Mouse (Mus musculus) ES-Bruce4 (cell line): Measurements from ENCODE around the gene Mrln. TPM values are rescaled to one million over a fixed set of nuclear protein-coding genes. Genes with fewer than 3 reads are reported as not detected.

Experiments used
- H3K27ac ChIP-seq: 2 replicates; pipeline ENCODE4 v1.5.1; 2012; ENCODE audit warnings: low read length, inconsistent platforms; ENCODE audit not compliant: insufficient read depth
- H3K27me3 ChIP-seq: 2 replicates; pipeline ENCODE4 v1.6.1; 2012; ENCODE audit warnings: mild to moderate bottlenecking, low read length, inconsistent platforms; ENCODE audit not compliant: control insufficient read depth, poor library complexity, insufficient read depth, severe bottlenecking
- H3K36me3 ChIP-seq: 2 replicates; pipeline ENCODE4 v1.6.1; 2012; ENCODE audit warnings: inconsistent platforms, mild to moderate bottlenecking, low read length, moderate library complexity; ENCODE audit not compliant: control insufficient read depth, poor library complexity, insufficient read depth, severe bottlenecking
- H3K4me1 ChIP-seq: one replicate; pipeline ENCODE4 v1.8.1; 2011; ENCODE audit warnings: low read length; ENCODE audit not compliant: control insufficient read depth, insufficient read depth
- H3K4me3 ChIP-seq: 2 replicates; pipeline ENCODE4 v1.5.1; 2011; ENCODE audit warnings: low read depth, mild to moderate bottlenecking, low read length
- H3K9ac ChIP-seq: 2 replicates; pipeline ENCODE4 v1.6.1; 2012; ENCODE audit warnings: low read depth, mild to moderate bottlenecking, inconsistent platforms; ENCODE audit not compliant: poor library complexity, severe bottlenecking
- H3K9me3 ChIP-seq: replicated peaks from 2 replicates; pipeline ENCODE4 v1.6.1; 2012; ENCODE audit warnings: mild to moderate bottlenecking, low read length, inconsistent platforms; ENCODE audit not compliant: control insufficient read depth, poor library complexity, insufficient read depth, severe bottlenecking
- CTCF ChIP-seq: IDR thresholded peaks from one replicate; pipeline ENCODE4 v1.8.1; 2011; ENCODE audit warnings: low read depth, low read length
- EP300 ChIP-seq: IDR thresholded peaks from 2 replicates; pipeline ENCODE4 v1.6.1; 2011; ENCODE audit warnings: low read depth, low read length; ENCODE audit not compliant: insufficient read depth
- POLR2A ChIP-seq: IDR thresholded peaks from one replicate; pipeline ENCODE4 v1.8.1; 2011; ENCODE audit warnings: low read length; ENCODE audit not compliant: insufficient read depth
- polyA plus RNA-seq: library from polyadenylated mRNA; stranded (reverse); fragments of >200 nt; gene quantifications from 2 replicates; pipeline ENCODE4 v1.2.4, GENCODE M21; 2011; ENCODE audit warnings: low read depth; ENCODE audit not compliant: missing spikeins, insufficient read depth, insufficient read length

The Mrln gene
- polyA plus RNA-seq, 1 experiment: not detected

DNA sequence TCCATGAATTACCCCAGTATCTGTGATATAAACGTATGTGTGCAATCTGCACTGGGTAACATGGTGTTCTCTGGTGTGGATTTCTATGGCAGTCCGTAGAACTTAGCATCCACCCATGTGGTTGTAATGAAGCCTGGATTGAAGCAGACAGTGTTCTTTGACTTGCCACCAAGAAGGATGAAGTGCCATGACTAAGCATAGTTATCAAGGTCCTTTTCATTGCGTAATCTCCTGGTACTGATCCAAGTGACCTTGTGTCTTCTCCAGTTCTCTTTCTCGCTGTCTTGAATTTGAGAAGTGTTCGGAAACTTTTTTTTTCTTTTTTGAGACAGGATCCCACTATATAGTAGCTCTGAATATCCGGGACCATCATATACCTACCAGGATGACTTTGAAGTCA lies 20.1 kb downstream of the Mrln start:
- Histone ChIP-seq H3K4me3 (no peak overlapping the region), H3K9ac (no peak overlapping the region)
- TF ChIP-seq CTCF (no peak), POLR2A (no peak), EP300 (no peak)

DNA sequence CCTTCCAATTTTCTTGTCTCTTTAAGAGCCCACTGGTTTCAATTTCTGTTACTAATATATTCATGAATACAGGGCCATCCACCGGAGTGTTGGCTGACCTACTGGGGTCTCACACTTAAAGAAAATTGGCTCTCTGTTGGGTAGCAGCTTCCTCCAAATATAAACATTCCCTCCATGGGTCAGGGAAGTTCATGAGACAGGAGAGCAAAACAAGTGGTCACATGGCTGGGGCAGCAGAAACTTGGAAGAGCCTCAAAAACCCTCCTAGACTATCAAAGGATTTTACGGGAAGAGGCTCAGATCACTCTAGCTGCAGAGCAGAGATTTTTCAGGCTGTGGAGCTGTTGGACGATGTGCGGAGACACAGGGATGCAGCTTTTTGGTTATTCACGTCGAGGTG lies 21.3 kb downstream of the Mrln start:
- H3K4me3 ChIP-seq: no peak overlapping the region
- no peaks in the 10 kb centered on the region for H3K9me3 ChIP-seq
- no peaks in the 10 kb centered on the region for H3K36me3 ChIP-seq
- no peak overlapping the region for H3K9ac ChIP-seq
- TF ChIP-seq CTCF (no peak), EP300 (no peak), POLR2A (no peak)
- no peaks in the 10 kb centered on the region for H3K4me1 ChIP-seq
- no peaks in the 10 kb centered on the region for H3K27me3 ChIP-seq
- H3K27ac ChIP-seq: no peak overlapping the region

More for the DNA sequence above, 20.1 kb downstream of the Mrln start:
- Histone ChIP-seq H3K9me3 (no peaks in the 10 kb centered on the region), H3K4me1 (no peaks in the 10 kb centered on the region), H3K27ac (no peak overlapping the region), H3K27me3 (no peaks in the 10 kb centered on the region), H3K36me3 (no peaks in the 10 kb centered on the region)

DNA sequence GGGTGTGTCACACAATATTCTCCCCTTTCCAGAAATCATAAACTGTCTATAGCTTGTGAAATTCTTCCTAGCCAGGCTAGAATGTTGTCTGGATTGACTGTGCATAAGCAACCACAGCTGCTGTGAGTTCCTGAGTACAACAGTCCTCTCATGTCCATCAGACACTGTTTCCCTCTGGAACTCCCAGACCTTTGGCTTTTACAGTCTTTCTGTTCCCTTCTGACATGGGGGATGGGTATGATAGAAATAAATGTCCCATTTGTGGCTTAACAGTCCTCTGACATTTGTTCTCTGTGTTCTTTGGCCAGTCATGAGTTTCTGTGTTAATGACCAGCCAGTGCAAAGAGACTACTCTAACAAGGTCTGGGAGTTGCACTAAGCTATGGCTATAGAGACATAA lies 22.1 kb downstream of the Mrln start:
- Histone ChIP-seq H3K27ac (no peak overlapping the region), H3K4me1 (no peaks in the 10 kb centered on the region), H3K36me3 (no peaks in the 10 kb centered on the region), H3K9me3 (no peaks in the 10 kb centered on the region), H3K27me3 (no peaks in the 10 kb centered on the region), H3K4me3 (no peak overlapping the region), H3K9ac (no peak overlapping the region)
- TF ChIP-seq EP300: no peak
- no peak for TF ChIP-seq POLR2A
- TF ChIP-seq CTCF: no peak

DNA sequence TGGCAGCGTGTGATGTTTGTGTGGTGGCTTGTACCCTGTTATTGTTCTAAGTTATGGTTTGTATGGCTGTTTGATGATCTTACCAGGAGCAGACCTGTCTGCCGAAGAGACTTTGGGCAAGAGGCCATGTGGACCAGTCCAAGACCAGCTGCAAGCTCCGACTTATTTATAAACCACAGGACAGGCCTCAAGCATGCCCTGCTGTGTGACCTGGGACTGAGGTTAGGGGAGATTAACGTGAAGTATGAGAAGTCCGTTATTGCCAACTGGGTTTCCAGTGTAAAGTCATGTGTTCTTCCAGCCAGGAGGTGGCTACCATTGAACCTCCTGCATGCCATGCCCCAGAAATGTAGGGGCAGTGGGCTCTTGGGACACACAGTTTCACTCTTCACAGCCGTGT lies 25.9 kb downstream of the Mrln start:
- H3K27me3 ChIP-seq: no peaks in the 10 kb centered on the region

DNA sequence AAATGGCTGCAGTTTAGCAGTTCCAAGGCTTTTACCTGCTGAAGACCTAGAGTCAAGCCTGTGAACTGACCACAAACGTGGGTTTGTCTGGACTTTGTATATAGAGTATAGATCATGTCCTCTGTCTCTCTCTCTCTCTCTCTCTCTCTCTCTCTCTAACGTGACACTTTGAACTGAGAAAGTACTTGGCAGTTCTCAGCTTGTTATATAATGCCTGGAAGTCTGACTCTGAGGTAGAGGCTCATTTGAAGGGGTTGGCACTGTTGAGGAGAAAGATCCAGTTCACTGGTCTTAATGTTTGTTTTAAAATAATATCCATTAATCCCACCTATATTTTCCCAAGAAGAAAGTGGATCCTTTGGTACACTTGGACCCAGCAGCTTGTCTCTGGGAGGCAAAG lies 33.5 kb downstream of the Mrln start:
- Histone ChIP-seq H3K36me3 (no peaks in the 10 kb centered on the region), H3K4me3 (no peak overlapping the region), H3K4me1 (peaks cover 1% of the 10 kb centered on the region), H3K27me3 (no peaks in the 10 kb centered on the region), H3K27ac (no peak overlapping the region), H3K9me3 (no peaks in the 10 kb centered on the region), H3K9ac (no peak overlapping the region)
- TF ChIP-seq CTCF (no peak), EP300 (no peak), POLR2A (no peak)

More for the DNA sequence above, 25.9 kb downstream of the Mrln start:
- TF ChIP-seq CTCF (no peak), EP300 (no peak), POLR2A (no peak)
- Histone ChIP-seq H3K9me3 (no peaks in the 10 kb centered on the region), H3K9ac (no peak overlapping the region), H3K27ac (no peak overlapping the region), H3K4me3 (no peak overlapping the region), H3K4me1 (no peaks in the 10 kb centered on the region), H3K36me3 (no peaks in the 10 kb centered on the region)

GRCm38 (mm10) chr10:70242751-70243444 lies 38.4 kb downstream of the Mrln start:
- H3K27me3 ChIP-seq: no peaks in the 10 kb centered on the region
- no peak overlapping the region for H3K4me3 ChIP-seq
- no peaks in the 10 kb centered on the region for H3K36me3 ChIP-seq
- TF ChIP-seq CTCF (no peak), EP300 (no peak), POLR2A (no peak)
- H3K9ac ChIP-seq: no peak overlapping the region
- H3K4me1 ChIP-seq: peaks cover 2% of the 10 kb centered on the region
- H3K27ac ChIP-seq: no peak overlapping the region
- H3K9me3 ChIP-seq: no peaks in the 10 kb centered on the region
